Mouse (Mus musculus) forebrain, postnatal 0 days (tissue): ENCODE measurements at regions not wholly inside any gene's neighbourhood (a gene's known extent, or its start where the extent isn't known, plus 50 kb on each side); places are given as distances from the start of the nearest gene placed in this dataset.

Experiments used
- ATAC-seq: fragments of 200-750 bp; cut with Nextera tagmentation; 2 replicates; pipeline ENCODE4 v1.8.0; 2017; ENCODE audit warnings: mild to moderate bottlenecking, moderate library complexity
- DNase-seq: peaks from one replicate; pipeline ENCODE4 v3.0.0-alpha.2; 2015
- H3K27ac ChIP-seq: fragments of 300-500 bp; sonication (generic); 2 replicates; pipeline ENCODE4 v1.5.1; 2014; ENCODE audit warnings: low read depth, mild to moderate bottlenecking, antibody characterized with exemption, low read length, moderate library complexity, mixed read lengths
- H3K27me3 ChIP-seq: fragments of 300-500 bp; sonication (generic); 2 replicates; pipeline ENCODE4 v1.6.1; 2014; ENCODE audit warnings: mild to moderate bottlenecking, low read length, mixed read lengths; ENCODE audit not compliant: insufficient read depth
- H3K36me3 ChIP-seq: fragments of 300-500 bp; sonication (generic); 2 replicates; pipeline ENCODE4 v1.6.1; 2014; ENCODE audit warnings: mild to moderate bottlenecking, moderate library complexity; ENCODE audit not compliant: insufficient read depth
- H3K4me1 ChIP-seq: fragments of 300-500 bp; sonication (generic); 2 replicates; pipeline ENCODE4 v1.6.1; 2014; ENCODE audit warnings: antibody characterized with exemption; ENCODE audit not compliant: insufficient read depth
- H3K4me2 ChIP-seq: fragments of 300-500 bp; sonication (generic); 2 replicates; pipeline ENCODE4 v1.6.1; 2014; ENCODE audit warnings: low read depth, mild to moderate bottlenecking, moderate library complexity
- H3K4me3 ChIP-seq: fragments of 300-500 bp; sonication (generic); 2 replicates; pipeline ENCODE4 v1.5.1; 2014; ENCODE audit warnings: low read depth, low read length, mixed read lengths
- H3K9ac ChIP-seq: fragments of 300-500 bp; sonication (generic); 2 replicates; pipeline ENCODE4 v1.6.1; 2014; ENCODE audit warnings: mild to moderate bottlenecking
- H3K9me3 ChIP-seq: fragments of 300-500 bp; sonication (generic); 2 replicates; pipeline ENCODE4 v1.6.1; 2016; ENCODE audit warnings: low read length
- CTCF ChIP-seq: sonication (generic); IDR thresholded peaks from 2 replicates; pipeline ENCODE4 v1.5.1; 2016; ENCODE audit warnings: antibody characterized with exemption, control low read depth, low read depth
- WGBS: fragments of 180-500 bp; shearing (Covaris S2); extraction: QIAGEN DNeasy Blood & Tissue Kit; methylation state at CpG from one replicate; pipeline ENCODE4 v1.1.7; 2014; 5-methylcytosine and 5-hydroxymethylcytosine counted together

- WGBS, result 36% methylated on average over 6 of the region's 6 CpGs
- Histone ChIP-seq H3K4me2 (no peak overlapping the region), H3K9me3 (no peaks in the 10 kb centered on the region), H3K36me3 (no peaks in the 10 kb centered on the region), H3K4me1 (no peaks in the 10 kb centered on the region), H3K4me3 (no peak overlapping the region), H3K27ac (no peak overlapping the region), H3K9ac (no peak overlapping the region), H3K27me3 (no peaks in the 10 kb centered on the region; the same call in 1 of the 2 replicates)
- ATAC-seq (peak; percentile 63; the same call in 1 of the 2 replicates), DNase-seq (no peak)
- TF ChIP-seq CTCF, result no peak
Measured at GRCm38 (mm10) chr11:82597757-82598156, 166.4 kb downstream of the Cct6b start.

- H3K9ac ChIP-seq, result no peak overlapping the region
- ATAC-seq (no peak), DNase-seq (no peak)
- no peak overlapping the region for H3K4me2 ChIP-seq
- no peaks in the 10 kb centered on the region for H3K36me3 ChIP-seq
- no peaks in the 10 kb centered on the region; the same call in 1 of the 2 replicates for H3K27me3 ChIP-seq
- no peak overlapping the region for H3K4me3 ChIP-seq
- no peaks in the 10 kb centered on the region for H3K4me1 ChIP-seq
- H3K9me3 ChIP-seq, result no peaks in the 10 kb centered on the region
- TF ChIP-seq CTCF, result no peak
- H3K27ac ChIP-seq, result no peak overlapping the region
- 82% methylated on average over 3 of the region's 3 CpGs for WGBS
Measured at GRCm38 (mm10) chr11:82596801-82597200, 167.3 kb downstream of the Cct6b start.

- H3K9ac ChIP-seq, result no peak overlapping the region
- DNase-seq (no peak), ATAC-seq (no peak)
- TF ChIP-seq CTCF, result no peak
- no peaks in the 10 kb centered on the region for H3K4me1 ChIP-seq
- no peak overlapping the region for H3K4me3 ChIP-seq
- no peaks in the 10 kb centered on the region for H3K27me3 ChIP-seq
- no peak overlapping the region for H3K4me2 ChIP-seq
- H3K9me3 ChIP-seq, result no peaks in the 10 kb centered on the region
- 75% methylated on average over 2 of the region's 2 CpGs for WGBS
- no peaks in the 10 kb centered on the region for H3K36me3 ChIP-seq
- H3K27ac ChIP-seq, result no peak overlapping the region
Measured at GRCm38 (mm10) chr11:82589761-82590160, 174.4 kb downstream of the Cct6b start.

- Histone ChIP-seq H3K27ac (no peak overlapping the region), H3K27me3 (no peaks in the 10 kb centered on the region), H3K4me3 (no peak overlapping the region), H3K4me2 (no peak overlapping the region), H3K9me3 (no peaks in the 10 kb centered on the region), H3K36me3 (no peaks in the 10 kb centered on the region), H3K9ac (no peak overlapping the region), H3K4me1 (no peaks in the 10 kb centered on the region)
- no peak for ATAC-seq
- WGBS, result 84% methylated on average over 5 of the region's 5 CpGs
- DNase-seq, result no peak
- TF ChIP-seq CTCF, result no peak
Measured at GRCm38 (mm10) chr11:82588744-82589143, 175.4 kb downstream of the Cct6b start.

GRCm38 (mm10) chr11:82579841-82580415 lies 184.2 kb downstream of the Cct6b start:
- no peaks in the 10 kb centered on the region for H3K36me3 ChIP-seq
- ATAC-seq, result peak; percentile 81
- no peaks in the 10 kb centered on the region; the same call in 1 of the 2 replicates for H3K27me3 ChIP-seq
- no peak overlapping the region for H3K9ac ChIP-seq
- H3K4me1 ChIP-seq, result peaks cover 9% of the 10 kb centered on the region; the same call in 1 of the 2 replicates
- DNase-seq, result peak; percentile 67
- WGBS, result 5% methylated on average over 7 of the region's 7 CpGs
- H3K9me3 ChIP-seq, result no peaks in the 10 kb centered on the region
- no peak overlapping the region for H3K4me2 ChIP-seq
- H3K27ac ChIP-seq, result 0 out of 2 replicates have a peak overlapping the region, but pooled peaks have one; percentile 35
- TF ChIP-seq CTCF, result no peak
- H3K4me3 ChIP-seq, result no peak overlapping the region

- ATAC-seq, result no peak
- Histone ChIP-seq H3K4me2 (no peak overlapping the region), H3K9ac (no peak overlapping the region), H3K4me3 (no peak overlapping the region), H3K27me3 (no peaks in the 10 kb centered on the region), H3K36me3 (no peaks in the 10 kb centered on the region), H3K27ac (no peak overlapping the region), H3K9me3 (no peaks in the 10 kb centered on the region), H3K4me1 (peaks cover 9% of the 10 kb centered on the region; the same call in 1 of the 2 replicates)
- 61% methylated on average over 3 of the region's 3 CpGs for WGBS
- no peak for DNase-seq
- no peak for TF ChIP-seq CTCF
Measured at GRCm38 (mm10) chr11:82576019-82576418, 187.3 kb downstream of the Tmem132e start.

GRCm38 (mm10) chr11:82573126-82573525 lies 184.4 kb downstream of the Tmem132e start:
- DNase-seq, result no peak
- Histone ChIP-seq H3K27me3 (no peaks in the 10 kb centered on the region), H3K36me3 (no peaks in the 10 kb centered on the region), H3K9me3 (no peaks in the 10 kb centered on the region), H3K9ac (no peak overlapping the region), H3K4me3 (no peak overlapping the region), H3K27ac (no peak overlapping the region), H3K4me1 (0 out of 2 replicates have a peak, but pooled peaks cover 5% of the 10 kb centered on the region), H3K4me2 (no peak overlapping the region)
- TF ChIP-seq CTCF, result no peak
- WGBS, result 82% methylated on average over 4 of the region's 4 CpGs
- ATAC-seq, result no peak
